Mouse (Mus musculus): ENCODE measurements around the gene Mkks. TPM values are rescaled to one million over a fixed set of nuclear protein-coding genes. Genes with fewer than 3 reads are reported as not detected.
"Not testable (repeated sequence)": the region's sequence is repeated elsewhere in the genome, so short reads cannot be mapped to it uniquely, and the experiment has no call there.

Gene Mkks
- polyA plus RNA-seq, 1 experiment from 2014 or later, result 3.6 TPM

DNA sequence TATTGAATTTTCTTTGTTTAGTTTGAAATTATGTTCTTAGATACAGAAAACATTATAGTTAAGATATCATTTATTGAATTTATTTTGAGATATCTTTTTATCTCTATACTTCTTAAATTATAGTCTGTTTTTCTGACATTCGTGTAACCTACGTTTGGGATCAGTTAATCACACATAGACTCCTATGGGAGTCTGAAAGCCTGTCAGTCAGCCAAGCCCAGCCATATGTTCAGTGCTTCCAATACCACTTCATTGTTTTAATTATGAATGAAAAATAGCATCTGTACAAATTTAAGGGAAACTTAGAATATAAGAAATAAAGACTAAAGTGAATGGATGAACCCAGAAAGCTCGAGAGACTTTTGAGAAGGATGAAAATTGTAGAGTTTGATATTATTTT lies 17.4 kb upstream of the Mkks start:
- Histone ChIP-seq H3K4me3 (replicated peaks) (no peak overlapping the region), H3K27me3 (no peaks in the 10 kb centered on the region), H3K27ac (replicated peaks) (no peak overlapping the region), H3K9me3 (replicated peaks) (no peaks in the 10 kb centered on the region), H3K4me1 (replicated peaks) (0 out of 2 replicates have a peak, but pooled peaks cover 2% of the 10 kb centered on the region), H3K36me3 (replicated peaks) (peaks cover 12% of the 10 kb centered on the region), H3K9ac (no peak overlapping the region), H3K4me2 (no peak overlapping the region)
- no peak for ATAC-seq (ENCODE audit: insufficient read depth)
- WGBS (ENCODE audit: insufficient replicate concordance), result 66% methylated on average over 3 of the region's 3 CpGs

DNA sequence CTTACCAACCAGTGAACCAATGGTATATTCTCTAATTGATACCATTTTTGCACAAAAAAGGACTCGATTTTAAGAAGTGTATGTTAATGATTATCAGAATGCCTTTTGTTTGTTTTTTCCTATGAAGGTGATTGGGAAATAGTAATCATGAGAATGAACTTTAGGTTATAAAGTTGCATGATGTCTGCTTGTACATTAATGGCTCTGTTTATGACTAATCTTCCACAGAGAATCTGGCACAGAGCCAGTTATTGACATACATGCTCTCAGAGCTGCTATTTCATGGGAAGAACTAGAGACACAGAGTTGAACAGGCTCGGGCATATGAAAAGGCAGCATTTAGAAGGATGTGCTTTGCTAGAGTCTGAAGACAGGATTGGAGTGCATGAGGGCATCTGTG lies 4.9 kb upstream of the Mkks start:
- no peak for ATAC-seq (ENCODE audit: insufficient read depth)

DNA sequence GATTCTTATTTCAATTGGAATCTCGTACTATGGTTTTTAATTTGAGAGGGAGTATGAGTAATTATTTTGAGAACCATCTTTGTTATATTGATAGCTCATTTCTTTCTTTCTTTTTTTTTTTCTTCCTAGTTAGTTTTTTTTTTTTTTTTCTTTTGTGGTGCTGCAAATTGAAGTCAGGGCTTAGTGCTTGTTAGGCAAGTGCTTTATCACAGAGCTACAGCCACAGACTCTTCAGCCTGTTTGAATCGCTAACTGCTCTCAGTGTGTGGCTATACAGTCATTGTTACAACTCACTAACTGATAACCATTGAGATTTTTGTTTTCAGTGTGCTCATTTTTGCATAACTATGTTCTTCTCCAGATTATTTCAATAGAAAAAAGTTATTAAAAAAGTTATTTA lies 3.3 kb upstream of the Mkks start:
- no peak overlapping the region for H3K4me3 ChIP-seq (replicated peaks)
- no peaks in the 10 kb centered on the region for H3K36me3 ChIP-seq (replicated peaks)
- 40% methylated on average over 2 of the region's 2 CpGs for WGBS (ENCODE audit: insufficient replicate concordance)
- no peak overlapping the region for H3K4me2 ChIP-seq
- H3K9me3 ChIP-seq (replicated peaks), result no peaks in the 10 kb centered on the region
- no peak overlapping the region for H3K27ac ChIP-seq (replicated peaks)
- no peak for ATAC-seq (ENCODE audit: insufficient read depth)
- H3K27me3 ChIP-seq, result no peaks in the 10 kb centered on the region
- H3K4me1 ChIP-seq (replicated peaks), result peaks cover 24% of the 10 kb centered on the region
- no peak overlapping the region for H3K9ac ChIP-seq

More for the DNA sequence above, 4.9 kb upstream of the Mkks start:
- WGBS (ENCODE audit: insufficient replicate concordance), result 58% methylated on average over 2 of the region's 2 CpGs
- Histone ChIP-seq H3K27ac (replicated peaks) (no peak overlapping the region), H3K9ac (no peak overlapping the region), H3K4me3 (replicated peaks) (no peak overlapping the region), H3K36me3 (replicated peaks) (no peaks in the 10 kb centered on the region), H3K27me3 (no peaks in the 10 kb centered on the region), H3K4me1 (replicated peaks) (peaks cover 15% of the 10 kb centered on the region), H3K9me3 (replicated peaks) (no peaks in the 10 kb centered on the region), H3K4me2 (no peak overlapping the region)

DNA sequence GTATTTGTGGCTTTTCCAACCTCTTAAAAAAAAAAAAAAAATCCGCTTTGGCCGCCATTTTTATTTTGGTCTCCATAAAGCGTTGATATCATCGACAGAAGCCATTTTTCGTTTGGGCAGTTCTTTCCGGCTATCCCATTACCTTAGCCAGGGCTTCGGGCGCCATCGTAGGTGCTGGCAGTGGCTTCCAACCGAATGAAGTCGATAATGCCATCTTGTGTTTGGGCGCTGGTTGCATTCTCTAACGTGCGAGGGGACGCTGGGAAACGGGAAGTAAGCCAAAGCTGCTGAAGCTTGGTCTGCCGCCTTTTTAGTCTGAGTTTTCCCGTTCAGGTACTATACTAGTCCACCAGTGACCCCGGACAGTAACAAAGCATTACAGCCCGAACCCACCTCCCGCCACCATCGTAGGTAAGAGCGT lies 772 bp upstream of the Mkks start:
- peaks cover 30% of the 10 kb centered on the region for H3K4me1 ChIP-seq (replicated peaks)
- H3K4me2 ChIP-seq, result peak overlapping the region; percentile 55
- under 1% methylated on average over 23 of the region's 23 CpGs for WGBS (ENCODE audit: insufficient replicate concordance)
- H3K4me3 ChIP-seq (replicated peaks), result peak overlapping the region; percentile 86
- peak overlapping the region; percentile 96 for H3K27ac ChIP-seq (replicated peaks)
- ATAC-seq (ENCODE audit: insufficient read depth), result peak; percentile 62
- H3K9me3 ChIP-seq (replicated peaks), result no peaks in the 10 kb centered on the region
- H3K36me3 ChIP-seq (replicated peaks), result no peaks in the 10 kb centered on the region
- H3K9ac ChIP-seq, result peak overlapping the region; percentile 69
- H3K27me3 ChIP-seq, result no peaks in the 10 kb centered on the region

DNA sequence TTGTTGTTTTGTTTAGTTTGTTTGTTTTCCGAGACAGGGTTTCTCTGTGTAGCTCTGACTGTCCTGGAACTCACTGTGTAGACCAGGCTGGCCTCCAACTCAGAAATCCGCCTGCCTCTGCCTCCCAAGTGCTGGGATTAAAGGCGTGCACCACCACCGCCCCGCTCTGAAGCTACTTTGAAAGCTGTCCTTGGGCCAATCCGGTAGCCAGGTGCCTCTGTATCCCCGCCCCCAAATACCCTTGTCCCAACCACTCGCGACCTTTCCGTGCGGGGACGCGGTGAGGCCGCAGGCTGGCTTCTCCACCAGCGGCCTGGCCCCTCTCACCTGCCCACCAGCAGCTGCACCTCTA lies 497 bp downstream of the Mkks start:
- Histone ChIP-seq H3K4me3 (replicated peaks) (peak overlapping the region; percentile 86), H3K9ac (peak overlapping the region; percentile 81), H3K4me1 (replicated peaks) (peaks cover 30% of the 10 kb centered on the region), H3K4me2 (peak overlapping the region; percentile 68), H3K27ac (replicated peaks) (peak overlapping the region; percentile 96)
- ATAC-seq (ENCODE audit: insufficient read depth), result peak; percentile 75
- H3K27me3 ChIP-seq; H3K9me3 ChIP-seq (replicated peaks); H3K36me3 ChIP-seq (replicated peaks): not testable (repeated sequence)
- 5% methylated on average over 15 of the region's 15 CpGs for WGBS (ENCODE audit: insufficient replicate concordance)

DNA sequence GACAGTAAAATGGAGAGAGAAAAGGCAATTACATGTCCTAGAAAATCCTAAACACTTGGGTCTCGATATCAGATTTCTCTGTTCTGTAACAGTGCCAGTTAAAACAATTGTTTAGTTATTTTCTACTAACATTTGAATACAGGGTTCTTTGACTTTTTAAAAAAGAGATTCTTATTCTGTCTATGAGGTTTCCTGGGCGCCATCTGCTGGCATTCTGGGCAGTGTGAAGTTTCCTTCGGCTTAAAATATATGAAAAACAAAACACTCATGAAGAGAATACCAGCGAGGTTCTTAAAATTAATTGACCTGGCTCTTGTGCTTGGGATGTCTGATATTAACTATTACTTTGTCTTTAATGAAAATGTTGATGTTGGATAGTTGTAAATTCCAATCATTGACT lies 4.3 kb downstream of the Mkks start:
- Histone ChIP-seq H3K4me2 (no peak overlapping the region), H3K4me1 (replicated peaks) (peaks cover 16% of the 10 kb centered on the region), H3K4me3 (replicated peaks) (no peak overlapping the region), H3K9me3 (replicated peaks) (no peaks in the 10 kb centered on the region), H3K27me3 (no peaks in the 10 kb centered on the region), H3K9ac (no peak overlapping the region), H3K27ac (replicated peaks) (no peak overlapping the region), H3K36me3 (replicated peaks) (peaks cover 22% of the 10 kb centered on the region)
- ATAC-seq (ENCODE audit: insufficient read depth), result no peak
- WGBS (ENCODE audit: insufficient replicate concordance), result 58% methylated on average over 4 of the region's 4 CpGs

DNA sequence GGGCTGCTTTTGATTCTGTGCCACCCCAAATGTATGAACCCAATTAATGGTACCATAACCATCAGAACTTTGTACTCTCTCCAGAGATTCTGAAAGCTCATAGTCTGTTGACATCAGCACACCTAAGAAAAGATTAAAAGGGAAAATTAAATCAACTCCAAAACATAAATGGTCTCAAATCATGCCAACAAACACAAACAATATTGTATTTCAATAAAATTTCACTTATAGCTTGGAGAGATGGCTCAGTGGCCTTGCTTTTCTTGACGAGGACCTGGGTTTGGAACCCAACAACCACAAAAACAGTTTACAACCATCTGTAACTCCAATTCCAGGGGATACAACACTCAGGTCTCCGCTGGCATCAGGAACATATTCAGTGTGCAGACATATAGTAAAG lies 5.6 kb downstream of the Mkks start, which contains the start of gene AL731706.2:
Gene AL731706.2 (minus strand): TSS at position 101 of the 400 bp plus-strand sequence.
- Histone ChIP-seq H3K27ac (replicated peaks) (no peak within 1 kb of the TSS), H3K4me2 (no peak within 1 kb of the TSS), H3K36me3 (replicated peaks) (peaks cover 33% of the 10 kb centered on the region), H3K4me1 (replicated peaks) (peaks cover 15% of the 10 kb centered on the region), H3K4me3 (replicated peaks) (no peak within 1 kb of the TSS), H3K9ac (no peak within 1 kb of the TSS), H3K27me3 (no peaks in the 10 kb centered on the region), H3K9me3 (replicated peaks) (no peaks in the 10 kb centered on the region)
- ATAC-seq (ENCODE audit: insufficient read depth), result no peak
- WGBS (ENCODE audit: insufficient replicate concordance), result 80% methylated on average over 2 of the region's 2 CpGs

DNA sequence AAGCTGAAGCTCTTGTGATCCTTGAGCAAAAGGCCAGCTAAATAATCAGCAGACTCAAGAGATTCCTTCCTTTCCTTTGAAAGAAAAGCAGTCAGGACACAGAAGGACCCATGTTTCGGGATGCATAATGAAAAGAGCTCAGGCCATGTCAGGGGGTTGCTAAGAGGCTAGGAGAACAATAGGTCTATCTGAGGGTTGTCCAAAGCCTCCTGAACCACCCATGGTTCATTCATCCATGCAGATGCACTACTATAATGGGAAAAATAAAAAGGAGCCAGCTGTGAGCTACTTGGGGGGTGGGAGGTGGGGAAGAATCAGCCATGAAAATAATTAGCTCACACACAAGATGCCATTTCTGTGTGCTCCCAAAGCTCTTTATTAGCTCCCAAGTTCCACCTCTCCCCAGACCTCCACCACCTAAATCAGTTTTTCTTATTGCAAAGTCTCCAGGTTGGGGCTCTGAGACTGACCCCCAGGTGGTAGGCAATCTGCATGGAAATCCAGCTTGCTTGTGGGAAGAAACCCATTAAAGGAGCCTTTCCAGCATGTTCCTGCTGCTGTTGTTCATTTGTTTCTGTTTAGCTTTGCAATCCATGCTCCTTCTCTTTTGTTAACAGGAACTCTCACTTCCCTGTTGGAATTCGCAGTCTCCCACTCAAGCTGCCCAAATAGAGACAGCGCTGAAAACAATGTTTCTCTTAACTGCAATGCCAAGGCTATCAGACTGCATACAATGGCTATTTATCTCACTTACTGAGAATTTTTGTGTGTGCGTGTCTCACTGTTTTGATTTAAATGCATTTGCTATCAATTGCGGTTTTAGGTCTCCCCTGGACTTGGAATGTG lies 36.4 kb downstream of the Mkks start:
- Histone ChIP-seq H3K4me1 (replicated peaks) (no peaks in the 10 kb centered on the region), H3K9me3 (replicated peaks) (no peaks in the 10 kb centered on the region), H3K27ac (replicated peaks) (no peak overlapping the region), H3K4me3 (replicated peaks) (no peak overlapping the region), H3K27me3 (no peaks in the 10 kb centered on the region), H3K9ac (no peak overlapping the region), H3K36me3 (replicated peaks) (no peaks in the 10 kb centered on the region), H3K4me2 (no peak overlapping the region)
- ATAC-seq (ENCODE audit: insufficient read depth), result no peak
- WGBS (ENCODE audit: insufficient replicate concordance), result 52% methylated on average over 5 of the region's 5 CpGs

DNA sequence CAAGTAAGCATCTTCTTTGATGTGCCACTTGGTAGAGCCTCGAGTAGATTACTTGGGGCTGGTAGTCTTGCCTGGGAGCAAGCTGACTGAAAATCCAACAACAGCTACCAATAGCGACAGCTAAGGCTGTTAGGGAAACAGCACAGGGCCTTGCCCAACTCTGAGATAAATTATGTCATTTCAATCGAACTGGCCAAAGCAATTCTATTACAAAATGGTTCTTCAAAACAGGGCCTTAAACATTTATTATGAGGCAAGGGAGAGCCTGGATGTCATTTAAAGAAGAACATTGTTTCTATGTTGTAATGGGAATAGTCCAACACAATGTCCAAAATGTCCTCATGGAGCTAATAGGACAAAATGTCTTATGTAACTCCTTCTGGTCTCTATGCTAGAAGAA lies 40.8 kb downstream of the Mkks start:
- no peaks in the 10 kb centered on the region for H3K4me1 ChIP-seq (replicated peaks)
- no peak overlapping the region for H3K4me2 ChIP-seq
- no peak overlapping the region for H3K9ac ChIP-seq
- no peaks in the 10 kb centered on the region for H3K27me3 ChIP-seq
- no peaks in the 10 kb centered on the region for H3K36me3 ChIP-seq (replicated peaks)
- no peaks in the 10 kb centered on the region for H3K9me3 ChIP-seq (replicated peaks)
- no peak for ATAC-seq (ENCODE audit: insufficient read depth)
- 39% methylated on average over 3 of the region's 3 CpGs for WGBS (ENCODE audit: insufficient replicate concordance)
- H3K27ac ChIP-seq (replicated peaks), result no peak overlapping the region
- H3K4me3 ChIP-seq (replicated peaks), result no peak overlapping the region

DNA sequence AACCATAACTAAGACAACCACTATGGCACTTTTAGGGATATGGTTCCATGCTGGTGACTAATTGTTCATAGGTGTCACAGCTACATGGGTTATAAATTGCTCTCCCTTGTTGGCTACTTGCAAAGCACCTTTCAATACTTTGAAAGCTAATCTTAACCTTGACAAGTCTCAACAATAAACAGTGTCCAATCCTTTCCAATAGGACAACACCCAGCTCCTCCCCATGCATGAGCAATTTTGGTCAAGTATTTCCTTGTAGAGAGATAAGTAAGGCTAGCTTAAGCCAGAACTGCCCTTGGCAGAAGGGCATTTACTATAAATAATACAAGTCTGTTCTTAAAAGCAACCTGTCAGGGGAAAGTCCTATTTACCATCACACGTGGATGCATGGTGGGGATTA lies 53.2 kb downstream of the Mkks start:
- Histone ChIP-seq H3K9me3 (replicated peaks) (no peaks in the 10 kb centered on the region), H3K27me3 (no peaks in the 10 kb centered on the region), H3K4me1 (replicated peaks) (no peaks in the 10 kb centered on the region), H3K4me3 (replicated peaks) (no peak overlapping the region), H3K4me2 (no peak overlapping the region), H3K9ac (no peak overlapping the region), H3K27ac (replicated peaks) (no peak overlapping the region), H3K36me3 (replicated peaks) (no peaks in the 10 kb centered on the region)
- no peak for ATAC-seq (ENCODE audit: insufficient read depth)
- 46% methylated on average over 1 of the region's 1 CpGs for WGBS (ENCODE audit: insufficient replicate concordance)

DNA sequence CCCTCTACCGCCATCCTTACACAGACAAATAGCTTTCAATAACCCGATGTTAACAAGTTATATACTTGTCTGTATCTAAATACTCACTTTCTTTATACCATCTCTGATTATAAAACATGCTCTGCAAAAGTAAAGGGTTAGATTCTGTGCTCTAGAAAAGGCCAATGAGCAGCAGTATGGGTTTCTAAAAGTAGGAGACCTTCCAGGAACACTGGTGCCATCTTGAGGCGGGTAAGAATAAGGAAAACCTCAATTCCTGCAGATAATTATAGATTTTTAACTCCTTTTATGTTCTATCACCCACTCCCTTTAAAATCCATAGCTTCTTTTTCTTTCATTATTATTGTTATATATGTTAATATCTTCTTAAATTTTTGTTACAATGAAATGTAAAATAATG lies 55.3 kb downstream of the Mkks start:
- H3K27ac ChIP-seq (replicated peaks), result no peak overlapping the region
- H3K4me1 ChIP-seq (replicated peaks), result no peaks in the 10 kb centered on the region
- H3K4me2 ChIP-seq, result no peak overlapping the region
- no peak for ATAC-seq (ENCODE audit: insufficient read depth)
- H3K27me3 ChIP-seq, result no peaks in the 10 kb centered on the region
- no peaks in the 10 kb centered on the region for H3K36me3 ChIP-seq (replicated peaks)
- H3K4me3 ChIP-seq (replicated peaks), result no peak overlapping the region
- H3K9me3 ChIP-seq (replicated peaks), result no peaks in the 10 kb centered on the region
- 58% methylated on average over 3 of the region's 3 CpGs for WGBS (ENCODE audit: insufficient replicate concordance)
- no peak overlapping the region for H3K9ac ChIP-seq

DNA sequence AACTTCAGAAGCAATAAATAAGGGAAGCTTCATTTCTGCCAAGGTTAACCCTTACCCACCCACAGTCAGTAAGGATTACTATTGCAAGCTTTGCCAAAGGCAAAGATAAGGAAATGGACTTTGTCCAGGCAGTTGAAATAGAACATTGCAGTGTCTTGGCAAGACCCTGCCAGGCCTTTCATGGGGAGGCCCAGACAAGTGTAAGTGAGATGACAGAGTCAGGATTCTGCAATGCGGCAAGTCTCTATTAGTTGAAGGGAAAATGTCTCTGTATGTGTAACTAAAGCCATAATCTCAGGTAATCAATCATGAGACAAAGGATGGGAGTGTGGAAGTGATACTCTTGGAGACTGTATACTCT lies 56.5 kb downstream of the Mkks start:
- no peaks in the 10 kb centered on the region for H3K27me3 ChIP-seq
- H3K4me3 ChIP-seq (replicated peaks), result no peak overlapping the region
- WGBS (ENCODE audit: insufficient replicate concordance), result 85% methylated on average over 1 of the region's 1 CpGs
- no peak for ATAC-seq (ENCODE audit: insufficient read depth)
- H3K9ac ChIP-seq, result no peak overlapping the region
- H3K36me3 ChIP-seq (replicated peaks), result no peaks in the 10 kb centered on the region
- H3K4me1 ChIP-seq (replicated peaks), result no peaks in the 10 kb centered on the region
- H3K9me3 ChIP-seq (replicated peaks), result no peaks in the 10 kb centered on the region
- no peak overlapping the region for H3K4me2 ChIP-seq
- no peak overlapping the region for H3K27ac ChIP-seq (replicated peaks)
